Mouse (Mus musculus) ES-E14 (cell line): ENCODE measurements around the gene Tescl. TPM values are rescaled to one million over a fixed set of nuclear protein-coding genes. Genes with fewer than 3 reads are reported as not detected.
A peak's percentile ranks its signal among the peaks of the same experiment; 100 is the strongest.

Experiments used
- DNase-seq: peaks from one replicate; pipeline ENCODE4 v3.0.0-alpha.2; 2013; ENCODE audit warnings: low read depth, low spot score
- H3K27ac ChIP-seq: 2 replicates; pipeline ENCODE4 v1.5.1; 2012; ENCODE audit warnings: low read depth, mild to moderate bottlenecking, low read length, moderate library complexity, mixed read lengths; ENCODE audit not compliant: poor library complexity, insufficient read depth, severe bottlenecking
- H3K36me3 ChIP-seq: 2 replicates; pipeline ENCODE4 v1.6.1; 2012; ENCODE audit warnings: mild to moderate bottlenecking, low read length, moderate library complexity, mixed read lengths; ENCODE audit not compliant: control insufficient read depth, poor library complexity, insufficient read depth, severe bottlenecking
- H3K4me1 ChIP-seq, 2 experiments: fragments of 150-350 bp in 1 of 2; sonication (generic) in 1 of 2; 2 replicates each; pipeline ENCODE4 v1.6.1; 2012; ENCODE audit warnings: low read length in 2 of 2, mild to moderate bottlenecking in 1 of 2, mixed read lengths in 1 of 2; ENCODE audit not compliant: control insufficient read depth in 2 of 2, insufficient read depth in 2 of 2, poor library complexity in 1 of 2
- H3K4me3 ChIP-seq, 2 experiments: fragments of 150-350 bp in 1 of 2; sonication (generic) in 1 of 2; 2 replicates each; pipeline ENCODE4 v1.5.1; 2012; ENCODE audit warnings: low read length in 2 of 2, low read depth in 1 of 2, mild to moderate bottlenecking in 1 of 2, mixed read lengths in 1 of 2; ENCODE audit not compliant: insufficient read depth in 1 of 2, poor library complexity in 1 of 2, severe bottlenecking in 1 of 2
- H3K9ac ChIP-seq: 2 replicates; pipeline ENCODE4 v1.6.1; 2012; ENCODE audit warnings: low read depth, mild to moderate bottlenecking, low read length, mixed read lengths; ENCODE audit not compliant: poor library complexity, insufficient read depth, severe bottlenecking
- H3K9me3 ChIP-seq: fragments of 150-350 bp; sonication (generic); 2 replicates; pipeline ENCODE4 v1.6.1; 2012; ENCODE audit warnings: low read depth, mild to moderate bottlenecking, low read length; ENCODE audit not compliant: control insufficient read depth, insufficient read depth
- CHD2 ChIP-seq: IDR thresholded peaks from 2 replicates; pipeline ENCODE4 v1.6.1; 2014; ENCODE audit warnings: mild to moderate bottlenecking, low read depth, low read length, inconsistent platforms
- HCFC1 ChIP-seq: IDR thresholded peaks from 2 replicates; pipeline ENCODE4 v1.6.1; 2012; ENCODE audit warnings: low read length, inconsistent platforms, borderline replicate concordance; ENCODE audit not compliant: insufficient read depth
- MAFK ChIP-seq: IDR thresholded peaks from 2 replicates; pipeline ENCODE4 v1.6.1; 2014; ENCODE audit warnings: mild to moderate bottlenecking, low read depth, low read length, inconsistent platforms; ENCODE audit not compliant: insufficient read depth
- ZC3H11A ChIP-seq: IDR thresholded peaks from 2 replicates; pipeline ENCODE4 v1.6.1; 2012; ENCODE audit warnings: low read depth, mild to moderate bottlenecking, inconsistent platforms, low read length, borderline replicate concordance
- ZNF384 ChIP-seq: IDR thresholded peaks from 2 replicates; pipeline ENCODE4 v1.6.1; 2012; ENCODE audit warnings: low read depth, low read length, inconsistent platforms
- in situ Hi-C, 2 experiments: fragments of 600-800 bp; cut with MboI; formaldehyde crosslinking; loops; one replicate each; pipeline ENCODE4 v1.15.1; 2025; ENCODE audit warnings: low sequenced_read_pairs in 2 of 2, inconsistent platforms in 1 of 2; ENCODE audit not compliant: unreplicated experiment in 2 of 2
- total RNA-seq: library from RNA; depleted of rRNA; stranded (reverse); fragments of 300-350 nt; gene quantifications from 2 replicates; pipeline ENCODE4 v1.2.3, GENCODE M21; 2012; rRNA removed

Tescl gene
- total RNA-seq, 1 experiment, result 2.4 TPM

DNA sequence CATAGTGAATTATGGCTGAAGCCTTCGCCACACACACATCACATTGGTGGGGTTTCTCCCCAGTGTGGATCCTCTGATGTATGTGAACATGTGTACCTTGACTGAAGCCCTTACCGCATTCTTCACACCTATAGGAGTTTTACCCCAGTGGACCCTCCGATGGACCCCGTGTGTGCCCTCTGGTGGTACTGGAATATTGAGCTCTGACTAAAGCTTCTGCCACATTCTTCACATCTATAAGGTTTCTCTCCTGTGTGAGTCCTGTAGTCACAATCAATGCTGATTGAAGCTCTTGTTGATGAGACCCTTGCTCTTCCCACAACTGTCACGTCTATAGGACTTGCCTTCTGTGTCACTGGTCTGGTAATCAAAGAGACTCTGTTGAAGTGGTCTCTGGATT is 46.1 kb downstream of the Tescl start:
- in situ Hi-C loops, result no loop called here
- peaks cover 15% of the 10 kb centered on the region; the same call in 1 of the 2 replicates for H3K36me3 ChIP-seq

DNA sequence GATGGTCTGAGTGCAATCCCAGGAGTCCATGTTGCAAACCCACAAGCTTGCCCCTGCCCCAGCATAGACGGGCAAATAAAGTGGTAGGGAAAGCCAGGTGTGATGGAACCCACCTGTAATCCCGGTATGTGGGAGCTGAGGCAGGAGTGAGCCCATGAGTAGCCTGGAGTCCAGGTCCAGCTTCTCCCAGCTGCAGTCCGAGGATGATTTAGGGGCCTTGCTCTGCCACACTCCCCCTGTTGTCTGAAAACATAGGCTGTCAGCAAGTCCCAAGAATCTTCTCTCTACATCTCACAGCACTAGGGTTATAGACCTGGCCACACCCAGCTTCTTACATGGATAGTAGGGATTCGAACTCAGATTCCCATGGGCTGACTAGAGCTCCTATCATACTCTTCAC is 46.8 kb downstream of the Tescl start:
- Histone ChIP-seq H3K9ac (no peak overlapping the region), H3K4me3 (no peak overlapping the region), H3K36me3 (peaks cover 11% of the 10 kb centered on the region; the same call in 1 of the 2 replicates), H3K4me1 (peaks cover 0 to 5% of the 10 kb centered on the region in 2 experiments; a peak in 1 of 4 replicates), H3K9me3 (no peaks in the 10 kb centered on the region), H3K27ac (no peak overlapping the region)
- in situ Hi-C loops, result no loop called here
- no peak for TF ChIP-seq HCFC1
- TF ChIP-seq MAFK, result no peak
- no peak for TF ChIP-seq ZC3H11A
- TF ChIP-seq ZNF384, result no peak
- TF ChIP-seq CHD2, result no peak
- no peak for DNase-seq

More for the DNA sequence above, 46.1 kb downstream of the Tescl start:
- Histone ChIP-seq H3K4me3 (no peak overlapping the region), H3K27ac (no peak overlapping the region), H3K9ac (no peak overlapping the region), H3K9me3 (no peaks in the 10 kb centered on the region), H3K4me1 (peaks cover 0 to 5% of the 10 kb centered on the region in 2 experiments; a peak in 1 of 4 replicates)
- TF ChIP-seq ZNF384 (no peak), HCFC1 (no peak), MAFK (no peak), CHD2 (no peak), ZC3H11A (no peak)
- DNase-seq, result no peak

DNA sequence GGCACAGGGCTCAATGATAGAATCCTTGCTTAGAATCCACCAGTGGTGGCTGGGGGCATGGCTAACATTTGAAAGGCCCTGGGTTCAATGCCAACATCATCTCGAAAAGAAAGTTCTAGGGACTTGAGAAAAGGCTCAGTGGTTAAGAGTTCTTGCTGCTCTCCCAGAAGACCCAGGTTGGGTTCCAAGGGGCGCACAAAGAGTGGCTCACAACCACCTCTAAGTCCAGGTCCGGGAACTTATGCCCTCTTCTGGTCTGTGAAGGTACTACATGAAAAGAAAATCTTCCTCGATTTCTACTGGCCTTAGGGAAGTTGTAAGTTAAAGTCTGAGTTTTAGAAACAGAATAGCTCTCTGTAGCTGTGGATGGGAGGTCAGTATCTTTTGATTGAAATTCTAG is 47.6 kb downstream of the Tescl start:
- no peak for DNase-seq
- TF ChIP-seq MAFK (no peak), ZNF384 (no peak), CHD2 (no peak), ZC3H11A (0 out of 2 replicates have a peak, but pooled peaks have one; percentile 22), HCFC1 (no peak)
- H3K4me1 ChIP-seq, result peaks cover 2 to 3% of the 10 kb centered on the region in 2 experiments; a peak in 1 of 4 replicates
- H3K36me3 ChIP-seq, result peaks cover 4% of the 10 kb centered on the region; the same call in 1 of the 2 replicates
- no peak overlapping the region for H3K27ac ChIP-seq
- H3K9me3 ChIP-seq, result no peaks in the 10 kb centered on the region
- no peak overlapping the region; the same call in 1 of the 2 replicates for H3K9ac ChIP-seq
- H3K4me3 ChIP-seq, result no peak overlapping the region
- in situ Hi-C loops, result no loop called here

Other genes with a start within 250 kb of the Tescl start
- gene Zfp112, start 221.6 kb downstream of the Tescl start, total RNA-seq, result 0.90 and 0.98 TPM in 2 replicates
- gene Zfp235, start 199.8 kb downstream of the Tescl start, total RNA-seq, result 4.7 and 4.8 TPM in 2 replicates
- gene Zfp114, start 158.9 kb downstream of the Tescl start, total RNA-seq, result 2.9 and 3.0 TPM in 2 replicates
- gene Zfp111, start 122.5 kb downstream of the Tescl start, total RNA-seq, result 7.8 and 8.5 TPM in 2 replicates
- gene Zfp109, start 96.4 kb downstream of the Tescl start, total RNA-seq, result 4.5 and 6.7 TPM in 2 replicates
- 1.5 and 2.1 TPM in 2 replicates for gene Zfp108, start 79.1 kb downstream of the Tescl start, total RNA-seq
- 4.2 and 4.7 TPM in 2 replicates for gene Zfp93, start 63.5 kb downstream of the Tescl start, total RNA-seq
- gene Zfp61, start 32.7 kb downstream of the Tescl start, total RNA-seq, result 22.4 and 30.4 TPM in 2 replicates
- 5.4 and 8.0 TPM in 2 replicates for gene Zfp94, start 17.3 kb downstream of the Tescl start, total RNA-seq
- gene Lypd5, start 15.3 kb upstream of the Tescl start, total RNA-seq, result not detected in 2 replicates
- gene Kcnn4, start 36.3 kb upstream of the Tescl start, total RNA-seq, result 3.2 and 5.3 TPM in 2 replicates
- gene Smg9, start 65.7 kb upstream of the Tescl start, total RNA-seq, result 25.7 and 35.7 TPM in 2 replicates
- gene Irgc1, start 118.4 kb upstream of the Tescl start, total RNA-seq, result 0.16 TPM in 1 of 2 replicates, not detected in the other
- gene Plaur, start 128.5 kb upstream of the Tescl start, total RNA-seq, result 99.5 and 118 TPM in 2 replicates
- 10.8 and 21.4 TPM in 2 replicates for gene Cadm4, start 148.1 kb upstream of the Tescl start, total RNA-seq
- 94.1 and 114 TPM in 2 replicates for gene Zfp428, start 173.1 kb upstream of the Tescl start, total RNA-seq
- 1.2 and 1.6 TPM in 2 replicates for gene AC161166.1, start 178.5 kb upstream of the Tescl start, total RNA-seq
- 6.2 and 6.4 TPM in 2 replicates for gene Irgq, start 196.8 kb upstream of the Tescl start, total RNA-seq
- gene Pinlyp, start 212.2 kb upstream of the Tescl start, total RNA-seq, result 0.58 TPM in 1 of 2 replicates, not detected in the other
- 69.7 and 144 TPM in 2 replicates for gene Xrcc1, start 212.4 kb upstream of the Tescl start, total RNA-seq